Mouse (Mus musculus): ENCODE measurements around the gene Iqcj.
"Not testable (repeated sequence)": the region's sequence is repeated elsewhere in the genome, so short reads cannot be mapped to it uniquely, and the experiment has no call there.

The Iqcj gene

GRCm38 (mm10) chr3:68085024-68085423 is 193.0 kb downstream of the Iqcj start:
- DNase-seq, result no peak

GRCm38 (mm10) chr3:68092108-68092507 is 200.1 kb downstream of the Iqcj start:
- DNase-seq, result no peak

GRCm38 (mm10) chr3:68096724-68097431 is 204.9 kb downstream of the Iqcj start:
- peak; percentile 7 for DNase-seq

GRCm38 (mm10) chr3:68099561-68099960 is 207.5 kb downstream of the Iqcj start:
- not testable (repeated sequence) for DNase-seq

- DNase-seq, result no peak
Observed at GRCm38 (mm10) chr3:68101343-68101742, 209.3 kb downstream of the Iqcj start.

GRCm38 (mm10) chr3:68105081-68105685 is 213.2 kb downstream of the Iqcj start:
- no peak for DNase-seq

All from embryo, embryonic 11 days (tissue).